7 mouse cellular contexts compared by ENCODE assay signal in the genomic region with DNA sequence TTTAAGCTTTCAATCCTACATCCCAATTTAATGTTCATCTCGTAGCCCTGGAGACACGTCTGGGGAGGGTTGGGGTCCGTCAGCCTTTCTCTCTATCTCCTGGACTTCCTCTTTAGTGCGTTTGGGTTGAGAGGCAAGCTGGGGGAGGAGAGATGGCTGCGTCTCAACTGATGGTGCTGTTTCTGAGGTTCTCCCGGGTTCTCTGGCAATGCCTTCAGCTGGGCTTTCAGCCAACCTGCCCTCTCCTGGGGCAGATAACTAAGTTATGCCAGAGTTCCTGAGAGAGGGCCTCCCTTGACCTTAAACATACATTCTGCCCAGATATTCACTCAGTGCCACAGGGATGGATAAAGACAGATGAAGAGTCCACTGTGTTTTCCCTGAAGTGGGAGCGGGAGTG.
A peak's percentile ranks its signal among the peaks of the same experiment; 100 is the strongest.
DNase-seq lines count a peak whose midpoint lies in the region; ATAC-seq lines count a peak whose summit lies in the region.

No protein-coding gene starts in this region.

- ATAC-seq in hematopoietic stem cell, adult 5-6 weeks (replicated peaks in 1 of 2; ENCODE audit: insufficient read depth in 1 of 2, low FRiP score in 2 of 2, low TSS enrichment in 1 of 2, low read depth in 1 of 2, poor library complexity in 2 of 2, severe bottlenecking in 2 of 2) = peak; percentile 46 to 47; a peak in 2 of 4 replicates
- ATAC-seq in CD4-positive, CD25-positive, alpha-beta regulatory T cell, adult 4 months = no peak

- DNase-seq in lung, adult 18-20 months = peak; percentile 19 to 28
- no peak for DNase-seq in lung, postnatal 14 days
- DNase-seq in adrenal gland, postnatal 36 days = peak; percentile 60 to 74
- peak; percentile 9 for DNase-seq in testis, postnatal 14 days (ENCODE audit: low spot score)
- no peak for DNase-seq in left cerebral cortex, adult 8-10 months (ENCODE audit: low spot score in 2 of 2)

Comparison
In these comparisons a context has a peak if more than half of its experiments do, and no peak if none do; other contexts are left out.
1. DNase-seq: peak in lung, adult 18-20 months (2 of 2), adrenal gland, postnatal 36 days (2 of 2) and testis, postnatal 14 days (single experiment); none in lung, postnatal 14 days (single experiment) and left cerebral cortex, adult 8-10 months (0 of 2).